Mouse (Mus musculus) 416B (cell line): Measurements from ENCODE around the gene Ptms.

Experiments
- DNase-seq: peaks from one replicate; pipeline ENCODE4 v3.0.0; 2011; ENCODE audit warnings: low read depth

The Ptms gene

DNA sequence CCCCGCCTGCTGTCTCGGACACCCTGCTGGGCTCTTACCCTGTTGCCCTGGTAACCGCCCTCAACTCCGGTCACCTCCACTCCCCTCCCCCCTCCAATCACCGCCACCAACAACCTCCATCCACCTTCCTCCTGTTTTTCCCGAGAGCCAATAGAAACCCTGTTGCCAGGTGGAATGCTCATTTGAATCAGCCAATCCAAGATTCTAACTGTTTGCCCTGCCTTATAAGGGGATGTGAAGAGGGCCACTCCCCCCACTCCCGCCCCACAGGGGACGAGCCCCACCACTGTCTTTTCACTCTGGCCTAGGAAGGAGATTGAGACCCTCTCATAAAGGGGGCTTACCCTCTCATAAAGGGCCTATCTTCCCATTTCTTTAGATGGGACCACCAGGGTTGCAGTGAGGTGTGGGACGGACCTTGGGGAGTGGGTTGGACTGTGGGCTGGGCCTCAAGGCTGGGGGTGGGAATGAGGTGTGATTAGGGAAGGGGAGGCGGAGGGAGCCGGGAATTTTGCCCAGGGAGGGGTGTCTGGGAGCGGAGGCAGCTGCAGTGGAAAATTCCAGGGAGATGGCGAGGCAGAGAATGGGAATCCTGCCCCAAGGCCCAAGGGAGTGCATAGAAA, at the start of gene Ptms:
TSS of gene Ptms (minus strand) at position 409 of the 623 bp plus-strand sequence.
- peak; percentile 95 for DNase-seq

DNA sequence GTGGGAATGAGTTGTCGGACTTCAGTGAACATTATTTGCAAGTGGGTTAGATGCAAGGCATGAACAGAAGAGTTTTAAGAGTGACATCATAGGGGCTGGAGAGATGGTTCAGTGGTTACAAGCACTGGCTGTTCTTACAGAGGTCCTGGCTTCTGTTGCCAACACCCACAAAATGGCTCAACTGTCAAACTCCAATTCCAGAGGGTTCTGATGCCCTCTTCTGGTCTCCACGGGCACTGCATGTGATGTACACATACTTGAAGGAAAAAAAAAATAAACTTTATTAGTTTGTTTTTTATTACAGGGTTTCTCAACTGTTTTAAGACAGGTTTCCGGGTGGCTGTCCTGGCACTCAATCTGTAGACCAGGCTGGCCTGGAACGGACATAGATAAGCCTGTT, 47.9 kb upstream of the Ptms start:
- DNase-seq: peak; percentile 81

DNA sequence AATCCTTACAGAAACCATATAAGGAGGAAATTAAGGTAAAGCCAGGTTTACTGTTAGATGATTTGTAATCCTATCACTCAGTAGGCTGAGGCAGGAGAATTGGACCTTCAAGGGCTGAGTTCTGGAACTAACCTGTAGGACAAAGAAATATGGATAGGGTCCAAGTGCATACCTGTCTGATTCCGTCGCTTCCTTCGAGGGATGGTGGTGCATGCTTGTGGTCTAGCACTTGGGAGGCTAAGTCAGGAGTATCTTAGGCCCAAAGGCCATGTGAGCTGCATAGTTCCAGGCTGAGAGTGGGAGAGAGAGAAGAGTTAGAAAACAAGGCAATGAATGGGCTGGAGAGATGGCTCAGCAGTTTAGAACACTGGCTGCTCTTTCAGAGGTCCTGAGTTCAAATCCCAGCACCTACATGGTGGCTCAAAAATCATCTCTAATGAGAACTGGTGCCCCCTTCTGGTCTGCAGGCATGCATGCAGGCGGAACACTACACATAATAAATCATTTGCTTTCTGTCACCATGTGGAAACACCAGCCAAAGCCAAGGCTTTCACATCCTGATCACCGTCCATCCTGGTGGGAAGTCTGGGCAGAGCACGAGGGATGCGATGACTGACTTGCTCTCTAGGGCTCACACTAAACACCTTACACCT, 46.7 kb upstream of the Ptms start:
- peak; percentile 57 for DNase-seq

DNA sequence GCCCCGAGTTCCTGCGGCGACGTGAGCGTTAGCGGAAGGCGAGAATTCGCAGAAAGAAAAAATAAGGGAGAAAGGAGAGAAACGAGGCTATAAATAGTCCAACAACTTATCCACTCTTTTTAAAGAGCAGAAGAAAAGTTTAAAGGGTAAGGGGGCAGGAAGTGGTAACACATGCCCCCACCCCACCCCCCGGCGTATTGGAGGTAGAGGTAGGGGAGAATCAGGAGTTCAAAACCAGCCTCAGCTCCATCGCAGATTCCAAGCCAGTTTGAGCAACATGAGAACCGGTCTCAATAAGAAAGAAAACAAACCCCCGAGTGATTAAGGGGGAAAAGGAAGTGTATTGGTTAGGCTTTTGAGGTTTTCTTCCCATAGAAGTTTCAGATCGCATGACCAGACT, 45.8 kb upstream of the Ptms start:
- DNase-seq: no peak

DNA sequence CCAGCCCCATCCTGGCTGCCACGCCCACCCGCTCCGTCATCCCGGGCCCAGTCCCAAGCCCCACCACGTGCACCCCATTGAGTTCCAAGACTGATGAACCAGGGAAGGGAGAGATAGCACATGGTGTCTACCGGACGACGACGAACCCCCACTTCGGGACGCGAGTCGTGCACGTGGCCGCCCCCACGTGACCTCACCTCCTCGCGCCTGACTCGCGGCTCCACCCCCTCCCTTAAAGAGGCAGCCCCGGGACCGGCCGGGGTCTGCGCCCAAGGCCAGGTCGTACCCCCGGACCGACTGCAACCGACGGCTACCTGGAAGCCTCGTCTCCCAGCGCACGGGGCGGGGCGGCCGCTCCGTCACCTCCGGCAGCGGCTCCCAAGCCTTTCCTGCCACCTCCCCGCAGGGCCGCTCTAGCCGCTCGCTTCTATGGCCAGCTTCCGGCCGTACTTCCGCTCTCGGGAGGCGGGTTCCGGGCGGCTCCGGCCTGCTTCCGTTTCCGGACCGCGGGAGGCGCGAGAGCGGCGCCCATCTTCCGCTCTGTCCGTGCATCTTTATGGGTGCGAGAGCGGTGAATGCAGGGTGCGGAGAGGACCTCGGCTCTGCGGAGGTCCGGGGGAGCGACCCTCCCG, 45.3 kb upstream of the Ptms start, which contains the start of gene Cops7a:
TSS of gene Cops7a (minus strand) at position 451 of the 632 bp plus-strand sequence.
- DNase-seq: peak; percentile 97

DNA sequence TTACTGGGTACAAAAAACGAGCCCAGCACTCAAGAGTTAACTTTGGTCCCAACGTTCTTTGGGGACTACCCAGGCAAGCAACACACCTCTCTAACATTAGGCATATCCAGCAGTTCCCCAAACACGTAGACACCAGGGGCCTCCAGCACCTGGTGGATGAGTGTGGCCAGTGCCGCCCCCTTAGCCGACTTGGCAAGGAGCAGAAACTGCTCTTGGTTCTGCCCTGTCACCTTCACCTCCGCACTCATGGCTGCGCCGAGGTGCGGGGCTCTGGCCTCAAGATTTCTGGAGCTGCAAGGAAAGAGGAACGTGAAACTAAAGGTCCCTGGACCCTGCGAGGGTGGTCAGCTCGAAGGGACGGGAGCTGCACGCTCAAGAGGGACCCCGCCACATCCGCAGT, 44.7 kb upstream of the Ptms start:
- DNase-seq: no peak

DNA sequence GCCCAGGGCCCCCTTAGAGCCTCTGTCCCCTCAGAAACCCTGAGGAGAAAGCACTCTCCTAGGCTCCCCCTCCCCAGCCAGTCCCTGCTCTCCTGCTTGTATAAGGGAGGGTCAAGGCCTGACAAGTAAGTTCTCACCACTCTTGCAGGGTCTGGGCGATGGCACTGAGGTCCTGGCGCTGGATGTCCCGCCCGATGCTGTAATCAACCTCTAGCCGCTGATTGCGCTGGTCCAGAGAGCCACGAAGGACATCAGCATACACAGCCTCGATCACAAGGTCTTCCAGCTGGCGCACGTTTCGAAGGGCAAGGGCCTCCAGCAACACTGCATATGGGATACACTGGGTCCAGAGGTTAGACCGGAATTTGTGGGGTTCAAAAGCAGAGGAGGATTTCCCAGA, 41.1 kb upstream of the Ptms start:
- no peak for DNase-seq

DNA sequence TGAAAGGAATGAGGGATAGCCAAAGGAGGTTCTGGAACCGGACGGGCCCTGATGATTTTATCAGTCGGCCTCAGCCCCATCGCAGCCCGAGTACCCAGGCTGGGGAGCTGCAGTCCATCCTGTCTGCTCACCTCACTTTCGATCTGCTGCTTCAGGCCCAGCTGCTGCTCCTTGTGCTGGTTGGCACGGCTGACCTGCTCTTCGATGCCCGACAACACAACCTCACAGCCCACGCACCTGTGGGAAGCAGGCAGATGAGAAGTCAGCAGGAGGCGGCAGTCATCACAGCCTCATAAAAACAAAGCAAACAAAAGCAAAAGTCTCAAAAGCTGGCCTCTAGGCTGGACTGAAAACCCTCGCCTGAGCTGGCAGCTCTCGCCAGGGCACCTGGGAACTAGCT, 40.1 kb upstream of the Ptms start:
- no peak for DNase-seq

DNA sequence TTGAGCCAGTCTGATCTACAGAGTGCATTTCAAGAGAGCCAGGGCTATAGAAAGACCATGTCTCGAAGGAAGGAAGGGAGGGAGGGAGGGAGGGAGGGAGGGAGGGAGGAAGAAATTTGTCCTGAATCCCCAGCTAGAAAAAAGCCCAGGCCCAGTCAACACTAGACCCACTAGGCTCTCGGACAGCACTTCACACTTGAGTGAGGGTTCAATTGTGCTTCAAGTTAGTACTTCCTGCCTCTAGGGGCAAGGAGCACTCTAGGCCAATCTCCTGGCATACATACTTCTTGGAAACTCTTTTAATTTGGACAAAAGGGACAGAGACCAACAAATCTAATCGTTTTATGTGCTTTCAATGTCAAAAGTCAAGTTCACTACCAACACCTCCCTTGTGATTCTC, 38.2 kb upstream of the Ptms start:
- DNase-seq: no peak

DNA sequence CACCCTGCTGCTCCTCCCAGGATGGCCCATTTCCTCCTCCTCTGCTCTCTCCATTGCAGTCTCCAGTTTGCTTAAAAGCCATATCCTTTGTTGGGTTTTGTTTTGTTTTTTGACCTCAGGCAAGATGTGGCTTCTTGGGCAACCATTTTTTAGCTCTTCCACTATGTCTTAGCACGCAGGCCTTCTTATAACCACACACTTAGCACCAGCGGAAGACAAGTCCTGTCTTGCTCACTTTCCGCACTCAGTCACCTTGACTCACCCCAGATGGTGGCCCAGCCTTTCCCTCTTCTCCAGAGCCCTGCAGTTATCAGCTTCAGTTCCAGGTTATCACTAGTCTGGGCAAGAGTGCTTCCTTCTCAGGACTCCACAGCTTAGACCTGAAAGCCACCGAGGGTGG, 35.3 kb upstream of the Ptms start:
- no peak for DNase-seq

DNA sequence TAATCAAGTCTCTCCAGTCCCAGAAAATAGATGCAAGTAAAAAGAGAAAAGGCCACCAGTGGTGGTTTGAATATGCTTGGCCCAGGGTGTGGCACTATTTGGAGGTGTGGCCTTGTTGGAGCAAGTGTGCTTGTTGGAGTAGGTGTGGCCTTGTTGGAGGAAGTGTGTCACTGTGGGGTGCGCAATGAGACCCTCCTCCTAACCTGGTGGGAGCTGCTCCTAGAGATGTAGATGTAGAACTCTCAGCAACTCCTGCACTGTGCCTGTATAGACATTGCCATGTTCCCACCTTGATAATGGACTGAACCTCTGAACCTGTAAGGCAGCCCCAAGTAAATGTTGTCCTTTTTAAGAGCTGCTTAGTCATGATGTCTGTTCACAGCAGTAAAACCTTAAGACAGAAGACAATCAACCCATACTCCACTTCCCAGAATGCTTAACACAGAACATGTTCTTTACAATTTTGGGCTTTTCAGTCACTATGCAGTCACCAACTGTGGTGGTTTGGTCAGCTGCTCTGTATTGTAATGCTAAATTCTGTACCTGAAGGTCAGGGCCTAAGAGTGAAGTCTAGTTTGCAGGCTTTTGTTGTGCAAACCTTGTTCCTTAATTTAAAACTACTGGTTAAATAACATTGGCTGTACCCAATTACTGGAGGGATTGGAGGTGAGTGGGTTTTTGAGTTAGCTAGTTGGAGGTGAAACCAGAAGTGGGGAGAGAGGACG, 34.2 kb upstream of the Ptms start:
- DNase-seq: no peak

DNA sequence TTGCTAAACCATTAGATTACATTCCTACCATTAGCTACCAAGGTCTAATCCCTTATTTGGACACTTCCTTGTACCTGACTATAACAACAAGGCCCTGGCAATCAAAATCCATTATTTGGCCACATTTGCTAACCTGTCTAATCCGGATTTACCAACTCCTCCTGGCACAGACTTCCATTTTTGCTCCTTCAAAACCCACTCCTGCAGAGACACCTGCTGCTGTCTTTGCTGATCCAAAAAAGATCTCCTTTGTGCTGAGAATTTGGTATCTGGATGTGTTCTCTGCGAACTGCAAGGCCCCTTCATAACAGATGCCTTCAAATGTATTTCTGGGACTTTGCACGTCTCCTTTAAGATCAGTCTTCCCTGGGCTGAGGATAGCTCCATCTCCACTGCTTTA, 23.6 kb upstream of the Ptms start:
- no peak for DNase-seq

DNA sequence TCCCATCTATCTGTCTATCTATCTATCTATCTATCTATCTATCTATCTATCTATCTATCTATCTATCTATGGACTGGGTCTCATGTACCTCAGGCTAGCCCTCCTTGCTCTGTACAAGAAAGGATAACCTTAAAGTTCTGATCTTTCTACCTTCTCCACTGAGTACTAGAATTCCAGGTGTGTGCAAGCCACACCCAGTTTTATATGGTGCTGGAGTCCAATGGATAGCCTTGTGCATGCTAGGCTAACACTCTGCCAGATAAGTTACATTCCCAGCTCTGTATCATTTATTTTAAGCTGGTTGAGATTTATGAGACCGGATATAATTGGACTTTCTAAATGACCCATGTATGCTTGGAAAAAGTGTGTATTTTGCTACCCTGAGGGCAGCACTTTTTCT, 21.8 kb upstream of the Ptms start:
- no peak for DNase-seq

DNA sequence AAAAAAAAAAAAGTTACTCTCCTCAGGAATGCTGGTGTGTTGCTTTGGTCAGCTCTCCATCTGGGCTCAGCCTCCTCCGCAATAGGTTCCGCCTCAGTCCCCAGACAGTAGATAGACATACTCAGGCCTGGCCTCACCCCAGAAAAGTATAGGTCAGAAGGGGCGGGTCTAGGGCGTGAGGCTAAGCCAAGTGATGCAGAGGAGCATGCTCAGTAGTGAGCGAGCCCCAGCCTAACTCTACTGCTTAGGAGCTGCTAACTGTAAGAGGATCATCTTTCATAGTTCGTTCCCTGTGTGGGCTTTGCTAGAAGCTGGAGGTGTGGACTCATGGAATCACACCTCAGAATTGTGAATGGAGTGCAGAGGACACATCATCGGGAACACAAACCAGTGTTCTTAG, 18.7 kb upstream of the Ptms start:
- no peak for DNase-seq

DNA sequence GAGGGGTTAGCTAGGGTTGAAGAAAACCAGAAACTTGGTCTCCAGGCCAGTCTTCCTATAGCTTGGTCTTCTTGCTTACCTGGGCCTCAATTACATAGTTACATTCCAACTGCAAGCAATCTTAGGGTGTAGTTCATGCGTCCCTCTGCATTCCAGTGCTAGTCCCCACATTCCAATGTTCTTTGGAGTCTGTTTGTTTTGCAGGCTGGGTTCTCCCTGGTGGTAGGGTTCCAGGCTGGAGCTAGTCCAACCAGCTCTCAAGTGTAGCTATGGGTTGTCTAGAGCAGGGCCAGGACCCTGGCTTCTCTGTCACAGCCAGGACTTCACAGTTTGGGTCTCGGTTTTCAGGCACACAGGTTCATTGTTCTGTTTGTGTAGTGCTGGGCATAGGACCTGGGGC, 17.6 kb upstream of the Ptms start:
- no peak for DNase-seq

DNA sequence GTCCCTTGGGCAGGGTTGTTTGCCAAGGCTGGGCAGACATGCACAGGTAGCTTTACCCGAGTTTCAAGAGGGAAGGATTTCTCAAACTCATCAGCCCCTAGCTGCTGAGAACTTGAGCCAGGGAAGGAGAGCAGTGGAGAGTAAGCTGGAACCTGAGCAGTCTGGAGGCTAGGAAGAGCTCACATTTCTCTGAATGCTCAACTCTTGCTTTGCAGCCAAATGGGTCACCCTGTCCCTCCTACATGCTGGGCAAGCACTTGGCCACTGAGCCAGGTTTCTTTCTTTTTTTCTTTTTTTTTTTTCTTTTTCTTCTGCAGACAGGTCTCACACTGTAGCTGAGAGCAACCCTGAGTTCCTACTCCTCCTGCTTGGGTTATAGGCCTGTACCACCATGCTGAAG, 16.8 kb upstream of the Ptms start:
- no peak for DNase-seq

DNA sequence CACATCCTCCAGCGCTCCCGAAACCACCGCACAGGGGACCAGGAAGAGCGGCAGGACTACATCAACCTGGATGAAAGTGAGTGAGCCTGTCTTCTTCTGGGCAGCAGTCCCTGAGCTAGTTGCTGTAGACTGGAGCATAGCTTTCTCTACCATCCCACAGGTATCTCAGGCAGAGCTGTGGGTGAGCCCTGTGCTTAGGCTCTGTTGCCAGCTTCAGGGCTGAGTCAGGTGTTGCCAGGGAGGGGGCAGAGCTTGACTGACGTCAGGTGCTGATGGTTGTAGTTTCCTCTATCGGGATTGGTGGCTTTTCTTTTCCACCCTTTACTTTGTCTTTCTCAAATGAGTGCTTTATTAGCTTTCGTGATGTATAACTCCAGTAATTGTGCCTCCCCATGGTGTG, 14.8 kb upstream of the Ptms start:
- DNase-seq: no peak

DNA sequence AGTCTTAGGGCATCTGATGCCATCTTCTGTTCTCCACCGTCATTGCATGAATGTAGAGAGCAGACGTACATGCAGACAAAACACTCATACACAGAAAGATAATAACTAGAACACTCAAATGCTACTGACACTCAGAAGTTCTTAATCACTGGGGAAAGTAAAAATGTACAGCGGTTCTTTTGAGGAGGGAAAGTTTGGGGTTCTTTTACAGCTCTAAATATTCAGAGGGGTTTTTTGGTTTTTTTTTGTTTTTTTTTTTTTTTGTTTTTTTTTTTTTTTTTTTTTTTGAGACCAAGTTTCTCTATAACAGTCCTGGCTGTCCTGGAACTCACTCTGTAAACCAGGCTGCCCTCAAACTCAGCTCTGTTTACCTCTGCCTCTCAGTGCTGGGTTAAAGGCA, 13.2 kb upstream of the Ptms start:
- DNase-seq: peak; percentile 23

DNA sequence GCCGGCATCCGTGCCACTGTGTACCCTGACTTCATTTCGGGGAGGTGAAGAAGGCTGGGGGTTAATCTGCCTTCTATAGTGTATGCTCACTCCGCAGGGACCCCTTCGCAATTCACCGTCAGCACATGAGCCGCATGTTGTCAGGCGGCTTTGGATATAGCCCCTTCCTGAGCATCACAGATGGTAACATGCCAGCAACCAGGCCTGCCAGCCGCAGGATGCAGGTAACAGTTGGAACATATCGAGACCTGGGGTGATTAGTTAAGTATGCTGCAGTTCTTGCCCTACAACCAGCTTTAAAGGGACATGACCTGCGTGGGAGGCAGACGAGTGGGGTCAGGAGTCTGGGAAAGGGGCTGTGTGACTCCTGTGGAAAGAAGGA, 12.4 kb upstream of the Ptms start:
- DNase-seq: no peak

DNA sequence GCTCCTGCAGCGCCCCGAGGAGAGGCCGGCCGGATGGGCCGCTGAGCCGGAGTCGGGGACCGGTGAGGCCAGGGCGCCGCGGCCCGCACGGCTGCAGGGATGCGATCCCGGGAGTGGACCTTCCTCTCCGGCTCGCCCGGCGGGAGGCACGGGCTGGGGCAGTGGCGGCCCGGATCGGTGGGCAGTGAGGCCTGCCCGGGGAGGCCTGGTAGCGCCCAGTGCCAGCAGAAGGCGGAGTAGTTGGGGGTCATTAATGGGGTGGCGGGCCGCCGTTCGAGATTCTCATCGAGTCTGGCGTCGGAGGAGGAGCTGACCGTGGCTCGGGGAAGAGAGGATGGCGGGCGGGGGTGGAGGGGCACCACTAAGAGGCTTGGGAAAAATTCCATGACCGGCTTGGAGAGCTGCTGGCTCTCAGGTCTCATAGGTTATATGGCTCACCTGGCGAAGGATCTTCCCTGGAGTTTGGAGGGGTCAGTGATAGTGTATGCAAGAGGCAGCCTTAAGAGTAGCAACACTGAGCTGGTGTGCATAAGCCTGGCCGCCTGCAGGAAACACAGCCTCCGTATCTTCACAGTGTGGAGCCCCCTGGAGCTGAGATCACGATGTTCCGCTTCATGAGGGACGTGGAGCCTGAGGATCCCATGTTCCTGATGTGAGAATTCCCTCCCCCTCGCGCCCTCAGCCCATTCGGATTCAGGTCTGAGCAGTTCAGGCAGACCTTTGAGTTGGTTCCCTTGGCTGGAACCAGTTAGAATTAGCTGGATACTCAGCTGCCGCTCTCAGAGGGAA, 11.8 kb upstream of the Ptms start:
- DNase-seq: peak; percentile 56

DNA sequence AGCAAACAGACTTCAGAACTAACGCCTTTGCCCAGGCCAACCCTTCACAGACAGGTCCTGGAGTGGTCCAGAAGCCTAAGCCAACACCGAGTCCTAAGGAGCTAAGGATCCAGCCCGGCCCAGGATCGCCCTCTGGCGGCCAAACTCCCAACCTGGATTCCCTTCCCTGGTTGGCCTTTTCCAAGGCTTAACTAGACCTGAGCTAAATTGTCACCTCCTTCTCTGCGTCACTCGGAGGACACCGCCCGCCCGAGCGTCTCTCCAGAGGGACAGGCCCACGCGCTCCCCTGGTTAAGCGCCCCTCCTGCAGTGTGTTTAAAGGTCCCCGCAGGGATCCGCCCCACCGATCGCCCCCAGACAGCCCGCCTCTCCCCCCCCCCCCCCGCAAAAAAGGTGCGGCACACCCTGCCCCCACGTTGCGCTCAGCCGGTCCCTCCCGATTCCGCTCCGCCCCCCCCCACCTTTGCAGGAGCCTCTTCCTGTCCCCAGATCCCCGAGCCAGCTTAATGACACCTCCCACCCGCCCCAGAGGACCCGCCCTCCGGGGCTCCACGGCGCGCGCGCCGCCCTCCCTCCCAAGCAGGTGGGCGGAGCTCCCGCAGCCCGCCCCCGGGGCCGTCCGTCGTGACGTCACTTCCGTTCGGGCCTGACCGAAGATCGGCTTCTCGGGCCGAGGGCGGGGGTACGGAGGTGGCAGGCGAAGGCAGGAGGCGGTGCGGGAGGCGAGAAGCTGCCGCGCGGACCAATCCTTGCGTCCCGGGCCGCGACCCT, 11.0 kb upstream of the Ptms start, which contains the start of gene Mlf2:
TSS of gene Mlf2 (plus strand) at position 633 of the 771 bp plus-strand sequence.
- peak; percentile 98 for DNase-seq
